Mouse (Mus musculus) spleen, adult 18-20 months (tissue): ENCODE results near the gene Anks1b.
"Not testable (repeated sequence)": the region's sequence is repeated elsewhere in the genome, so short reads cannot be mapped to it uniquely, and the experiment has no call there.

ENCODE experiments used
- DNase-seq, 2 experiments: peaks; one replicate each; pipeline ENCODE4 v3.0.0; 2022; ENCODE audit warnings: mixed read lengths in 2 of 2

Anks1b gene

GRCm38 (mm10) chr10:90596142-90596541, 722.8 kb downstream of the Anks1b start:
- DNase-seq, result no peak

- no peak for DNase-seq
Observed at GRCm38 (mm10) chr10:90596576-90596975, 723.3 kb downstream of the Anks1b start.

GRCm38 (mm10) chr10:90599149-90599548, 725.8 kb downstream of the Anks1b start:
- no peak for DNase-seq

GRCm38 (mm10) chr10:90599726-90600531, 726.6 kb downstream of the Anks1b start:
- no peak for DNase-seq

- no peak for DNase-seq
Observed at GRCm38 (mm10) chr10:90607586-90607985, 734.3 kb downstream of the Anks1b start.

- DNase-seq, result no peak
Observed at GRCm38 (mm10) chr10:90609437-90609836, 736.1 kb downstream of the Anks1b start.

GRCm38 (mm10) chr10:90613051-90613450, 739.7 kb downstream of the Anks1b start:
- no peak for DNase-seq

GRCm38 (mm10) chr10:90615196-90615595, 741.9 kb downstream of the Anks1b start:
- DNase-seq, result no peak

- DNase-seq, result no peak
Observed at GRCm38 (mm10) chr10:90616622-90617021, 743.3 kb downstream of the Anks1b start.

- DNase-seq, result no peak
Observed at GRCm38 (mm10) chr10:90617664-90618296, 744.5 kb downstream of the Anks1b start.

- no peak for DNase-seq
Observed at GRCm38 (mm10) chr10:90627532-90627931, 754.2 kb downstream of the Anks1b start.

- DNase-seq, result no peak
Observed at GRCm38 (mm10) chr10:90630099-90630698, 756.9 kb downstream of the Anks1b start.

- DNase-seq, result not testable (repeated sequence)
Observed at GRCm38 (mm10) chr10:90630794-90631193, 757.5 kb downstream of the Anks1b start.

GRCm38 (mm10) chr10:90637352-90637751, 764.0 kb downstream of the Anks1b start:
- no peak for DNase-seq

- DNase-seq, result no peak
Observed at GRCm38 (mm10) chr10:90649681-90650080, 776.4 kb downstream of the Anks1b start.

GRCm38 (mm10) chr10:90657416-90658120, 784.3 kb downstream of the Anks1b start:
- no peak for DNase-seq

GRCm38 (mm10) chr10:90666746-90667145, 793.4 kb downstream of the Anks1b start:
- DNase-seq, result no peak

- DNase-seq, result no peak
Observed at GRCm38 (mm10) chr10:90670291-90670690, 797.0 kb downstream of the Anks1b start.

GRCm38 (mm10) chr10:90672135-90672534, 798.8 kb downstream of the Anks1b start:
- DNase-seq, result no peak

GRCm38 (mm10) chr10:90674362-90674761, 801.1 kb downstream of the Anks1b start:
- no peak for DNase-seq

- DNase-seq, result no peak
Observed at GRCm38 (mm10) chr10:90677421-90677820, 804.1 kb downstream of the Anks1b start.

GRCm38 (mm10) chr10:90679713-90680470, 806.6 kb downstream of the Anks1b start:
- no peak for DNase-seq
